Mouse (Mus musculus) spleen, adult 2 months (tissue): Measurements from ENCODE around the gene Abcc6.

Source experiments
- CTCF ChIP-seq: fragments of 200-500 bp; IDR thresholded peaks from 2 replicates; pipeline ENCODE4 v1.5.1; 2011; ENCODE audit warnings: mild to moderate bottlenecking, inconsistent platforms; ENCODE audit not compliant: insufficient read depth, insufficient read length, insufficient replicate concordance; ENCODE audit errors: extremely low read depth
- POLR2A ChIP-seq: fragments of 200-500 bp; IDR thresholded peaks from 2 replicates; pipeline ENCODE4 v1.6.1; 2011; ENCODE audit warnings: low read depth, low read length, inconsistent platforms

GRCm38 (mm10) chr7:45988344-45988743 lies 41.8 kb downstream of the Abcc6 start:
- no peak for TF ChIP-seq POLR2A
- no peak for TF ChIP-seq CTCF
